Mouse (Mus musculus) megakaryocyte, adult 5-6 weeks (primary cell): ENCODE data around the gene Cacna2d1. TPM values are rescaled to one million over a fixed set of nuclear protein-coding genes. Genes with fewer than 3 reads are reported as not detected.
A peak's percentile ranks its signal among the peaks of the same experiment; 100 is the strongest.

Source experiments
- ATAC-seq: 2 replicates; pipeline ENCODE4 v1.8.0; 2016; ENCODE audit warnings: mild to moderate bottlenecking, inconsistent platforms; ENCODE audit not compliant: poor library complexity, severe bottlenecking
- total RNA-seq, 2 experiments: library from RNA; stranded (forward) in 1 of 2; stranded (reverse) in 1 of 2; fragments of 153-499, 151-499 nt in 1 of 2; fragments of 221-1000, 200-1000 nt in 1 of 2; gene quantifications; 2 replicates each; pipeline versions ENCODE4 v1.2.3 to v1.2.4; 2015 to 2017

Cacna2d1 gene
- total RNA-seq, 2 experiments from 2014 or later: not detected

DNA sequence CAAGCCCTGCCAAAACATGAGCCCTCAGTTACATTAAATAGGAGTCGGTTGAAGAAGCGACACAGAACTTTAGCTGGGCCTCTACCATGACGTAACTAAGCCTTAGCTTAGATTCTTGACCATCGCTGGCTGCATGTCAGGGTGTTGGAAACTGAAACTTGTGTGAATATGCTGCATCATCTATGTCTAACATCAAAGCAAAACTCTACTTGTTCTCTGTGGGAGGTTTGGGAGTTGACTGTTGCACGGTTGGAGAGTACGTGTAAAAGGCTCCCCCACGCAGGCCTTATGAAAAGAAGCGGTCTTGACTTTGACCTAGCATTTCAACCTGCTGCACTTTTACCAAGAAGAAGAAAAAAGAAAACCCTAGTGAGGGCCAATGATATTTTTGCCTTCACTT is 436.2 kb downstream of the Cacna2d1 start:
- no peak for ATAC-seq

- ATAC-seq: no peak
Measured at GRCm38 (mm10) chr5:16373966-16374365, 439.5 kb downstream of the Cacna2d1 start.

GRCm38 (mm10) chr5:16376329-16376908 is 441.9 kb downstream of the Cacna2d1 start:
- peak; percentile 40 for ATAC-seq

- no peak for ATAC-seq
Measured at GRCm38 (mm10) chr5:16410011-16410410, 475.5 kb downstream of the Cacna2d1 start.

GRCm38 (mm10) chr5:16414693-16415092 is 480.2 kb downstream of the Cacna2d1 start:
- no peak for ATAC-seq

DNA sequence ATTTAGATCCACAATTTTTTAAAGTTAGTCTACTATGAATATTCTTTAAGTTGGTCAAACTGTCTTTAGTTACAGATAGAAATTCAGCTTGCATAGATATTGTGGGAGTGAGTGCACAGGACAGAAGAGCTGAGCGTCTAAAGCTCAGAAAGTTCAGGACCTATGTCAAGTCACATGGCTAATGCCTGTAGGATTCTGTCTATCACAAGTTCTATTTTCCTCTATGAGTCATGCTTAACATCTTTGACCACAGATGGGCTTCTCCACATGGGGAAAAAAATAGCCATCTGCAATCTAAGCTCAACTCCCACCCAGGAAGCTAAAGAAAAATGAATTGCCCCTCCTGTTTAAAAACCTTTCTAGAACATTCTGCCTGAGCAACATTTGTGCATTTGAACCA is 483.5 kb downstream of the Cacna2d1 start:
- no peak for ATAC-seq

DNA sequence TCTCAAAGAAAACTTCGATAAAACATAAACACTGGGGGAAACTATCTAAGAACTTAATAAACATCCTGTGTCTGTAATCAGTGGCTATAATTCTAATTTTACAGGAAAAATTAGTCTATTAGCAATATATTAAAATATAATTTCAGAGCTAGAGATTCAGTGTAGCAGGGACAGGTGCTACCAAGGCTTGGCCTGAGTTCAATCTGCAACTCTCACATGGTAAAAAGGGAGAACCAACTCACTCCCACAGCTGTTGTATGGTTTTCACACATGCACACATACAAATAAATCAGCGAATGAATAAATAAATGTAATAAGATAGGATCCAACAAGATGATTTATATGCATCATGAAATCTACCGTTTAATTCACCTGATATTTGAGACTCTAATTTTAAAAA is 484.0 kb downstream of the Cacna2d1 start:
- no peak for ATAC-seq

Other genes starting within 250 kb of the Cacna2d1 start
- gene Speer4c, start 220.4 kb upstream of the Cacna2d1 start, total RNA-seq (2015): not detected in 2 replicates
- not detected in 2 replicates for gene Speer4c, start 220.4 kb upstream of the Cacna2d1 start, total RNA-seq (2017)